Mouse (Mus musculus) kidney, postnatal 0 days (tissue): ENCODE measurements around the gene Ccno. TPM values are rescaled to one million over a fixed set of nuclear protein-coding genes. Genes with fewer than 3 reads are reported as not detected.

ENCODE experiments used
- ATAC-seq: fragments of 200-750 bp; cut with Nextera tagmentation; replicated peaks from 2 replicates; pipeline ENCODE4 v1.8.0; 2017; ENCODE audit warnings: low read depth, moderate number of reproducible peaks, moderate TSS enrichment, moderate library complexity; ENCODE audit not compliant: low FRiP score
- DNase-seq: peaks from one replicate; pipeline ENCODE4 v3.0.0-alpha.2; 2016; ENCODE audit warnings: low spot score
- H3K27ac ChIP-seq: fragments of 300-500 bp; sonication (generic); 2 replicates; pipeline ENCODE4 v1.5.1; 2014; ENCODE audit warnings: mild to moderate bottlenecking
- H3K27me3 ChIP-seq: fragments of 300-500 bp; sonication (generic); 2 replicates; pipeline ENCODE4 v1.6.1; 2014; ENCODE audit warnings: low read length, mixed read lengths; ENCODE audit not compliant: insufficient read depth
- H3K36me3 ChIP-seq: fragments of 300-500 bp; sonication (generic); 2 replicates; pipeline ENCODE4 v1.6.1; 2014; ENCODE audit warnings: low read length, mixed read lengths; ENCODE audit not compliant: insufficient read depth
- H3K4me1 ChIP-seq: fragments of 300-500 bp; sonication (generic); replicated peaks from 2 replicates; pipeline ENCODE4 v1.6.1; 2014; ENCODE audit warnings: antibody characterized with exemption, low read length, mixed read lengths; ENCODE audit not compliant: insufficient read depth
- H3K4me2 ChIP-seq: fragments of 300-500 bp; sonication (generic); 2 replicates; pipeline ENCODE4 v1.6.1; 2014; ENCODE audit warnings: mild to moderate bottlenecking, low read length, moderate library complexity, mixed read lengths
- H3K4me3 ChIP-seq: fragments of 300-500 bp; sonication (generic); replicated peaks from 2 replicates; pipeline ENCODE4 v1.5.1; 2014; ENCODE audit warnings: low read depth, low read length
- H3K9ac ChIP-seq: fragments of 300-500 bp; sonication (generic); 2 replicates; pipeline ENCODE4 v1.6.1; 2014; ENCODE audit warnings: low read depth, low read length
- H3K9me3 ChIP-seq: fragments of 300-500 bp; sonication (generic); replicated peaks from 2 replicates; pipeline ENCODE4 v1.6.1; 2016; ENCODE audit warnings: low read length, inconsistent platforms, mixed read lengths
- CTCF ChIP-seq: IDR thresholded peaks from 2 replicates; pipeline ENCODE4 v1.5.1; 2016; ENCODE audit warnings: antibody characterized with exemption, low read depth, mild to moderate bottlenecking, moderate library complexity
- WGBS: fragments of 180-500 bp; shearing (Covaris S2); extraction: QIAGEN DNeasy Blood & Tissue Kit; methylation state at CpG from one replicate; pipeline ENCODE4 v1.1.7; 2014; 5-methylcytosine and 5-hydroxymethylcytosine counted together
- polyA plus RNA-seq: library from polyadenylated mRNA; unstranded; fragments of >200 nt; fragmentation: Nextera tagmentation; extraction: Ambion mirVana; gene quantifications from 2 replicates; pipeline ENCODE4 v1.2.1, GENCODE M21; 2015

Gene Ccno
- polyA plus RNA-seq, 1 experiment from 2014 or later, result 0.29 TPM

DNA sequence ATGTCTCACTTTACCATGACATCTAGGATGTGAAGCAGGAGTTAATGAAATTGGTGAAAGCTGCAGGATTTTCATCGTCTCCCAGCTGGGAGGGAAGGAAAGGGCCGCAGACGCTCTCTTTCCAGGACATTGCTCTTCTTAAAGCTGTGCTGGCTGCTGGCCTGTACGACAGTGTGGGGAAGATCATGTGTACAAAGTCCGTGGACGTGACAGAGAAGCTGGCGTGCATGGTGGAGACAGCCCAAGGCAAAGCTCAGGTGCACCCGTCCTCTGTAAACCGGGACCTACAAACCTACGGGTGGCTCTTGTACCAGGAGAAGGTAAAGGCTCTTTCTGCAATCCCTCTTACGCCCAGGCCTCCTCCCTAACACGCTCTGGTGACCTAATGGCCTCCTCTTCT, 23.2 kb upstream of the Ccno start:
- no peak for TF ChIP-seq CTCF
- H3K4me1 ChIP-seq, result no peaks in the 10 kb centered on the region
- H3K4me3 ChIP-seq, result no peak overlapping the region
- ATAC-seq (no peak), DNase-seq (peak; percentile 15)
- WGBS, result 69% methylated on average over 12 of the region's 12 CpGs
- no peaks in the 10 kb centered on the region for H3K9me3 ChIP-seq
- no peak overlapping the region for H3K27ac ChIP-seq
- H3K27me3 ChIP-seq, result no peaks in the 10 kb centered on the region
- H3K36me3 ChIP-seq, result peaks cover 29% of the 10 kb centered on the region
- no peak overlapping the region for H3K4me2 ChIP-seq
- no peak overlapping the region for H3K9ac ChIP-seq

DNA sequence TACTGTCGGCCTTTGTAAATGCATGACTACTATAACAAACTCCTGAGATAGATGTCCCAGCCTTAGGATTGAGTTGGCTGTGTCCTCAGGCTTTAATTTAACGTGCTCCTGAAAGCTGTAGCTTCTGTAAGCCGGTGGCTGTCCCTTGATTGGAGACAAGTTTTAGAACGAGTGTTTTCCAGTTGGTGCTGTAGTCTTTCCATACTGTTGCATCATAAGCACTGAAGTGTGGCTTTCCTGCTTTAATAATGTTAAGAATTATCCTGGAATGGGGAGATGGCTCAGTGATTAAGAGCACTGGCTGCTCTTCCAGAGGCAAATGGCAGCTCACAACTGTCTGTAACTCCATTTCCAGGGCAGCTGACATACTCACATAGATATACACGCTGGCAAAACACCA, 20.3 kb upstream of the Ccno start:
- DNase-seq (no peak), ATAC-seq (no peak)
- Histone ChIP-seq H3K4me1 (no peaks in the 10 kb centered on the region), H3K36me3 (peaks cover 17% of the 10 kb centered on the region), H3K9me3 (no peaks in the 10 kb centered on the region), H3K4me3 (no peak overlapping the region), H3K27me3 (no peaks in the 10 kb centered on the region), H3K27ac (no peak overlapping the region), H3K9ac (no peak overlapping the region), H3K4me2 (no peak overlapping the region)
- WGBS, result 93% methylated on average over 5 of the region's 5 CpGs
- no peak for TF ChIP-seq CTCF

DNA sequence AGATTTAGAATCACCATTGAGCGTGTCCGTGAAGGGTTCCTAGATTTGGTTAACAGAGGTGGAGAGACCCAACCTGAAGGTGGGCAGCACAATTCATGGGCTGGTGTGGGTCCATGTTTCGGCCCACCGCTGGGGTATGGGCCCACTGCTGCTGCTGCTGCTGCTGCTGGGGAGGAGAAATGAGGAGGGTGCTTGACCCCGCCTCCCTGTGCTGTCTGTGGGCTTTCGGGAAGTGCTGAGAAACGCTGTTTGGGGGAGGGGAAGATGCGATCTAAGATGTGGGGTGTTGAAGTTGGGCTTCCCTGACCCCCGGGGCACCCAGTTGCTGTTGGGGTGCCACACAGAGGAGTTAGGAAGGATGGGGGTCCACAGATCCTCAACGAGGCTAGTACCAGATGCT, 10.9 kb upstream of the Ccno start:
- Histone ChIP-seq H3K9me3 (no peaks in the 10 kb centered on the region), H3K27me3 (no peaks in the 10 kb centered on the region), H3K4me2 (0 out of 2 replicates have a peak overlapping the region, but pooled peaks have one; percentile 27), H3K4me3 (no peak overlapping the region), H3K4me1 (no peaks in the 10 kb centered on the region), H3K27ac (no peak overlapping the region), H3K36me3 (no peaks in the 10 kb centered on the region), H3K9ac (no peak overlapping the region)
- 36% methylated on average over 10 of the region's 10 CpGs for WGBS
- TF ChIP-seq CTCF, result no peak
- DNase-seq, result no peak
- ATAC-seq, result no peak

DNA sequence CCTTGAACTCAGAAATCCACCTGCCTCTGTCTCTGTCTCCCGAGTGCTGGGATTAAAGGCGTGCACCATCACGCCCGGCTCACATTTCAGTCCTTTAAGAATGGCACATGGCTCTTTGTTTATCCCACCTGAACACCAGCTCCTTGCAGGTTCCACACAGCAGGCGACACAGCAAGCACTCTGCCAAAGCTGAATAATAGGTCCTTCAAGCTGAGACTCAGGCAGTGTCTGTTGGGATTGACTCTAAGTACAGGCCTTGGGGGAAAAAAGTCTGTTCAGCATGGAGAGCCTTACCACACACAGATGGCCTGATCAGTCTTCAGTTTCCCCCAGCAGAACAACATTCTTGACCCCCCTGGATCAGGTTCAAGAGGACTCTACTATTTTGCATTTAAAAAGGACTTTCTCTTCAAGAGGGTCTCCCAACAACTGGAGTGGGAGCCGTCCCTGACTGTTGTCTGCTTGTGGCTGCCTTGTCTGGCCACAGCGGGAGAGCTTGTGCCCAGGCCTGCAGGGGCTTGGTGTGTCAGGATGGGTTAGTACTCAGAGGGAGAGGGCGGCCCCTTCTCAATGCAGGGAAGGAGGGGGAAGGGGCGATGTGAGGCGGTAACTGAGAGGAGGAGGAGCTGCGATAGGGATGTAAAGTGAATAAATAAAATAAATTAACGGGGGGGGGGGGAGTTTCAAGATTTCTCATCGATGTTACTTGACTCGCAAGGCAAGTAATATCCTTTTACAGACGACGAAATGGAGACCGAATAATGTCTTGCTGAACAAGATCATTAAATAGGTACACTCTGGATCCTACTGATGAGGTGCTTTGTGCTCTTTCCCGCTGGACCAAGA, 1.8 kb upstream of the Ccno start:
- Histone ChIP-seq H3K27ac (no peak overlapping the region), H3K9me3 (no peaks in the 10 kb centered on the region), H3K27me3 (peaks cover 42% of the 10 kb centered on the region), H3K4me1 (peaks cover 17% of the 10 kb centered on the region), H3K4me3 (0 out of 2 replicates have a peak overlapping the region, but pooled peaks have one; percentile 49), H3K36me3 (no peaks in the 10 kb centered on the region), H3K9ac (no peak overlapping the region), H3K4me2 (peak overlapping the region; percentile 99; the same call in 1 of the 2 replicates)
- no peak for DNase-seq
- no peak for TF ChIP-seq CTCF
- WGBS, result 14% methylated on average over 18 of the region's 18 CpGs
- no peak for ATAC-seq

DNA sequence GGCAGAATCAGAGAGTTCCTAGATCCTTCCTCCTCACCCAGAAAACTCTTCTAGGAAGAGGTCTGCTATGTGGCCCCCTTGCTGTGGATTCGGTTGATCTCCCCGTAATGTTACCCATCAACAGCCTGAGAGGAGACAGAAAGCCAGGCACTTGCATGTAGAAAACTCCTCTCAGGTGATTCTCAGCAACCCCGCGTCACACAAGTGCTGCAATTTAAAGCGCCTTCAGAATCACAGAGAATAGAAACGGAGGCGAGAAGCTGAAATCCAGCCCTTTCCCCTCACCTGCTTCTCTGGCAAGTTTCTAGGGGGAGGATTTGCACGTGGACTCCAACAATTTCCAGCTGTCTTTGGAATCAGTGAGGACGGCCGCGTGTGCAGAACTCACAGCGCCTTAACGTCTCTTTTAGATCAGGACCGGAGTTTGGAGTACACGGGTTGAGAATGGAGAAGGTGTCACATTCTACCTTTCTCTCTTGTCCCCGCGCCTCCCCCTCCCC, 1.1 kb upstream of the Ccno start:
- H3K4me1 ChIP-seq, result peaks cover 17% of the 10 kb centered on the region
- 1% methylated on average over 17 of the region's 17 CpGs for WGBS
- peaks cover 49% of the 10 kb centered on the region for H3K27me3 ChIP-seq
- H3K4me2 ChIP-seq, result peak overlapping the region; percentile 99
- no peak overlapping the region for H3K9ac ChIP-seq
- ATAC-seq (no peak), DNase-seq (no peak)
- no peaks in the 10 kb centered on the region for H3K9me3 ChIP-seq
- TF ChIP-seq CTCF, result no peak
- no peak overlapping the region for H3K27ac ChIP-seq
- H3K36me3 ChIP-seq, result no peaks in the 10 kb centered on the region
- peak overlapping the region; percentile 49; the same call in 1 of the 2 replicates for H3K4me3 ChIP-seq

DNA sequence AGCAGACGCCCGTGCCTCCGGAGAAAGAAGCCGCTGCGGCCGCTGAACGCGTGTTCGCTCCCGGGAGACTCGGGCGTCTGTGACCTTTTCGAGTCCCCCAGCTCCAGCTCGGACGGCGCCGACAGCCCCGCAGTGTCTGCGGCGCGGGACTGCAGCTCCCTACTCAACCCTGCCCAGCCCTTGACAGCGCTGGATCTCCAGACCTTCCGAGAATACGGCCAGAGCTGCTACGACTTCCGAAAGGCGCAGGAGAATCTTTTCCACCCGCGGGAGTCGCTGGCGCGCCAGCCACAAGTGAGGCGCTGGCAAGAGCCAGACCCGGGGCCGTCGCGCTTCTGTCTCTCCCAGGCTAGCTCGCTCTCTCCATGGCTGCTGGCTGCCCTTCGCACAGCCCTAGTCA, 389 bp downstream of the Ccno start:
- Histone ChIP-seq H3K9ac (peak overlapping the region; percentile 46; the same call in 1 of the 2 replicates), H3K9me3 (no peaks in the 10 kb centered on the region), H3K27me3 (peaks cover 57% of the 10 kb centered on the region), H3K36me3 (no peaks in the 10 kb centered on the region), H3K4me2 (peak overlapping the region; percentile 99), H3K4me1 (peaks cover 17% of the 10 kb centered on the region), H3K4me3 (peak overlapping the region; percentile 49), H3K27ac (no peak overlapping the region)
- peak; percentile 24 for DNase-seq
- no peak for ATAC-seq
- no peak for TF ChIP-seq CTCF
- under 1% methylated on average over 35 of the region's 39 CpGs for WGBS
